Mouse (Mus musculus): ENCODE measurements around the gene Atxn1. TPM values are rescaled to one million over a fixed set of nuclear protein-coding genes. Genes with fewer than 3 reads are reported as not detected.

Atxn1 gene
- polyA plus RNA-seq (2017; shearing (Covaris generic)), result 10 to 100 TPM in 1 of 2 experiments, 1 to 10 TPM in 1; 9.2 to 20.0 TPM

DNA sequence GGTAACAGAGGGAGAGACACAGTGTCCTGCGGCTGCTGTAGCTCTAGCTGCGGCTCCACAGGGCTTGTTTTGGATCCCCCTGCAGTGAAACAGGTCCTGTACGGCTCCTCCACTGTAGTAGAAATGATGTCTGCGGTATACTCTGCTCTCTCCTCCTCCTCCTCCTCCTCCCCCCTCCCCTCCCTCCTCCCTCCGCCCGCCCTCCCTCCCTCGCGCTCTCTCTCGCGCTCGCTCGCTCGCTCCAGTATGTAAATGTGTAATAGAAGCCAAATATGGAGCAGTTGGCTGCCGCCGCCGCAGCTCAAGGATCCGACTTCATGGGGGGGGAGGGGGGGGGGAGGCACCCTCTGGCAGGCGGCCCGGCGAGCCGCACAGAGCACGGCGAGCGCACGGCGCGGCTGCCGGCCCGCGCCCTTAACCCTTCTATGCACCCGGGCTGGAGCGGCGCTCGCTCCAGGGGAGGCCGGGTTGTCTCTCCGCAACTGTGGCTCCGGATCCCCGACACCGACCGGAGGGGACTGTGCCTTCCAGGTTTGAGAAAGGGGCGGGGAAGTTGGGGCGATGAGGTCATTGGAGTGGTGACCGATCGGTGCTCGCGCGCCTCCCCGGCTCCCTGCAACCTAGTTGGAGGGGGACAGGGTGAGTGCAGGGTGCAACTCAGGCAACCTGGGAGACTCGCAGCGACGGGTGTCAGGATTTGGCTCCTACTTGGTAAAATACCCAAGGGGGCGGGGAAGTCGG, at the start of gene Atxn1:
Gene Atxn1 (minus strand): TSS at position 156 of the 741 bp plus-strand sequence.

GRCm38 (mm10) chr13:45507274-45508229, 457.3 kb downstream of the Atxn1 start, which contains the start of gene Gmpr:
Gene Gmpr (plus strand): TSS chr13:45507444.

All from activated CD4-positive, CD25-positive, alpha-beta regulatory T cell (primary cell).